Mouse (Mus musculus) stomach, postnatal 0 days (tissue): ENCODE results near the gene Alox12b. TPM values are rescaled to one million over a fixed set of nuclear protein-coding genes. Genes with fewer than 3 reads are reported as not detected.

ENCODE experiments used
- ATAC-seq: fragments of 200-750 bp; cut with Nextera tagmentation; 2 replicates; pipeline ENCODE4 v1.8.0; 2017; ENCODE audit not compliant: low FRiP score, low TSS enrichment
- DNase-seq: peaks from one replicate; pipeline ENCODE4 v3.0.0-alpha.2; 2016; ENCODE audit warnings: low spot score
- H3K27ac ChIP-seq: fragments of 300-500 bp; sonication (generic); replicated peaks from 2 replicates; pipeline ENCODE4 v1.5.1; 2014; ENCODE audit warnings: mild to moderate bottlenecking, control low read depth
- H3K27me3 ChIP-seq: fragments of 300-500 bp; sonication (generic); 2 replicates; pipeline ENCODE4 v1.6.1; 2014; ENCODE audit warnings: low read length; ENCODE audit not compliant: control insufficient read depth, insufficient read depth
- H3K36me3 ChIP-seq: fragments of 300-500 bp; sonication (generic); 2 replicates; pipeline ENCODE4 v1.6.1; 2014; ENCODE audit warnings: low read length, mixed read lengths; ENCODE audit not compliant: control insufficient read depth, insufficient read depth
- H3K4me1 ChIP-seq: fragments of 300-500 bp; sonication (generic); replicated peaks from 2 replicates; pipeline ENCODE4 v1.6.1; 2014; ENCODE audit warnings: antibody characterized with exemption; ENCODE audit not compliant: control insufficient read depth, insufficient read depth
- H3K4me2 ChIP-seq: fragments of 300-500 bp; sonication (generic); replicated peaks from 2 replicates; pipeline ENCODE4 v1.6.1; 2014; ENCODE audit warnings: low read depth, mild to moderate bottlenecking, control low read depth, moderate library complexity
- H3K4me3 ChIP-seq: fragments of 300-500 bp; sonication (generic); 2 replicates; pipeline ENCODE4 v1.5.1; 2014; ENCODE audit warnings: low read depth, low read length, control low read depth
- H3K9ac ChIP-seq: fragments of 300-500 bp; sonication (generic); 2 replicates; pipeline ENCODE4 v1.6.1; 2014; ENCODE audit warnings: mild to moderate bottlenecking, low read length, control low read depth, mixed read lengths
- H3K9me3 ChIP-seq: fragments of 300-500 bp; sonication (generic); 2 replicates; pipeline ENCODE4 v1.6.1; 2016; ENCODE audit warnings: low read length; ENCODE audit not compliant: control insufficient read depth
- CTCF ChIP-seq: IDR thresholded peaks from 2 replicates; pipeline ENCODE4 v1.5.1; 2016; ENCODE audit warnings: antibody characterized with exemption, low read depth, mild to moderate bottlenecking, moderate library complexity
- EP300 ChIP-seq: optimal IDR thresholded peaks from 2 replicates; pipeline ENCODE3; 2016; ENCODE audit warnings: antibody characterized with exemption
- WGBS: fragments of 180-500 bp; shearing (Covaris S2); extraction: QIAGEN DNeasy Blood & Tissue Kit; methylation state at CpG from one replicate; pipeline ENCODE4 v1.1.7; 2014; 5-methylcytosine and 5-hydroxymethylcytosine counted together
- polyA plus RNA-seq: library from polyadenylated mRNA; unstranded; fragments of >200 nt; fragmentation: Nextera tagmentation; extraction: Ambion mirVana; gene quantifications from 2 replicates; pipeline ENCODE4 v1.2.1, GENCODE M21; 2015

Gene Alox12b
- polyA plus RNA-seq, 1 experiment from 2014 or later = 80.5 TPM

GRCm38 (mm10) chr11:69171626-69172025 lies 14.8 kb downstream of the Alox12b start:
- H3K9me3 ChIP-seq = no peaks in the 10 kb centered on the region
- H3K36me3 ChIP-seq = no peaks in the 10 kb centered on the region
- no peak; the same call in 1 of the 2 replicates for ATAC-seq
- no peak overlapping the region for H3K27ac ChIP-seq
- no peak for TF ChIP-seq EP300
- TF ChIP-seq CTCF = peak; percentile 88
- H3K4me3 ChIP-seq = no peak overlapping the region
- no peak overlapping the region for H3K4me2 ChIP-seq
- no peaks in the 10 kb centered on the region for H3K27me3 ChIP-seq
- peak; percentile 45 for DNase-seq
- no peak overlapping the region for H3K9ac ChIP-seq
- WGBS = 26% methylated on average over 7 of the region's 7 CpGs
- no peaks in the 10 kb centered on the region for H3K4me1 ChIP-seq

GRCm38 (mm10) chr11:69172606-69173005 lies 15.8 kb downstream of the Alox12b start:
- no peak overlapping the region for H3K27ac ChIP-seq
- no peak overlapping the region for H3K9ac ChIP-seq
- no peaks in the 10 kb centered on the region for H3K36me3 ChIP-seq
- 80% methylated on average over 2 of the region's 2 CpGs for WGBS
- no peak overlapping the region for H3K4me2 ChIP-seq
- no peak overlapping the region for H3K4me3 ChIP-seq
- DNase-seq (no peak), ATAC-seq (no peak)
- no peaks in the 10 kb centered on the region for H3K9me3 ChIP-seq
- TF ChIP-seq CTCF (no peak), EP300 (no peak)
- no peaks in the 10 kb centered on the region for H3K27me3 ChIP-seq
- no peaks in the 10 kb centered on the region for H3K4me1 ChIP-seq

GRCm38 (mm10) chr11:69174722-69175121 lies 17.9 kb downstream of the Alox12b start:
- no peak for ATAC-seq
- H3K4me2 ChIP-seq = no peak overlapping the region
- H3K27me3 ChIP-seq = no peaks in the 10 kb centered on the region

GRCm38 (mm10) chr11:69178525-69178924 lies 21.7 kb downstream of the Alox12b start:
- 81% methylated on average over 3 of the region's 3 CpGs for WGBS
- H3K4me1 ChIP-seq = no peaks in the 10 kb centered on the region
- ATAC-seq = no peak
- no peak for TF ChIP-seq EP300
- no peak for TF ChIP-seq CTCF
- DNase-seq = no peak
- no peaks in the 10 kb centered on the region for H3K36me3 ChIP-seq
- H3K27me3 ChIP-seq = no peaks in the 10 kb centered on the region
- no peak overlapping the region for H3K4me3 ChIP-seq
- H3K27ac ChIP-seq = no peak overlapping the region
- no peaks in the 10 kb centered on the region for H3K9me3 ChIP-seq
- no peak overlapping the region for H3K9ac ChIP-seq
- no peak overlapping the region for H3K4me2 ChIP-seq

More at GRCm38 (mm10) chr11:69174722-69175121, 17.9 kb downstream of the Alox12b start:
- no peaks in the 10 kb centered on the region for H3K9me3 ChIP-seq
- no peaks in the 10 kb centered on the region for H3K36me3 ChIP-seq
- H3K9ac ChIP-seq = no peak overlapping the region
- WGBS = 74% methylated on average over 7 of the region's 7 CpGs
- TF ChIP-seq EP300 (no peak), CTCF (no peak)
- no peak for DNase-seq
- no peak overlapping the region for H3K4me3 ChIP-seq
- H3K4me1 ChIP-seq = no peaks in the 10 kb centered on the region
- H3K27ac ChIP-seq = no peak overlapping the region

- no peaks in the 10 kb centered on the region for H3K9me3 ChIP-seq
- 43% methylated on average over 3 of the region's 3 CpGs for WGBS
- H3K36me3 ChIP-seq = no peaks in the 10 kb centered on the region
- no peak overlapping the region for H3K9ac ChIP-seq
- ATAC-seq (no peak), DNase-seq (no peak)
- no peaks in the 10 kb centered on the region for H3K27me3 ChIP-seq
- H3K27ac ChIP-seq = no peak overlapping the region
- TF ChIP-seq EP300 = no peak
- no peak for TF ChIP-seq CTCF
- H3K4me3 ChIP-seq = no peak overlapping the region
- H3K4me2 ChIP-seq = no peak overlapping the region
- no peaks in the 10 kb centered on the region for H3K4me1 ChIP-seq
Observed at GRCm38 (mm10) chr11:69179512-69179911, 22.7 kb downstream of the Alox12b start.

- DNase-seq = no peak
- H3K4me3 ChIP-seq = no peak overlapping the region
- no peaks in the 10 kb centered on the region for H3K27me3 ChIP-seq
- H3K4me1 ChIP-seq = no peaks in the 10 kb centered on the region
- H3K36me3 ChIP-seq = no peaks in the 10 kb centered on the region
- H3K9me3 ChIP-seq = no peaks in the 10 kb centered on the region
- WGBS = 79% methylated on average over 4 of the region's 4 CpGs
- H3K4me2 ChIP-seq = no peak overlapping the region
- peak; percentile 37; the same call in 1 of the 2 replicates for TF ChIP-seq CTCF
- TF ChIP-seq EP300 = no peak
- H3K9ac ChIP-seq = no peak overlapping the region
- no peak for ATAC-seq
- H3K27ac ChIP-seq = no peak overlapping the region
Observed at GRCm38 (mm10) chr11:69180120-69180519, 23.3 kb downstream of the Alox12b start.
